Mouse (Mus musculus): Measurements from ENCODE around the gene Kng1.
"Not testable (repeated sequence)": the region's sequence is repeated elsewhere in the genome, so short reads cannot be mapped to it uniquely, and the experiment has no call there.

- TF ChIP-seq CTCF, POLR2A (IDR thresholded peaks at IDR 0.05; ENCODE audit: extremely low read depth, insufficient read depth, low read length): not testable (repeated sequence)
These were observed 39.8 kb downstream of the Kng1 start for GRCm38 (mm10) chr16:23097290-23098104.

All from cortical plate, adult 2 months (tissue).